Mouse (Mus musculus): Measurements from ENCODE around the gene Rfc2.
"Not testable (repeated sequence)": the region's sequence is repeated elsewhere in the genome, so short reads cannot be mapped to it uniquely, and the experiment has no call there.

The Rfc2 gene

GRCm38 (mm10) chr5:134648976-134649375 is 67.8 kb downstream of the Rfc2 start:
- not testable (repeated sequence) for DNase-seq (ENCODE audit: low spot score)

- DNase-seq (ENCODE audit: low spot score): no peak
Observed at GRCm38 (mm10) chr5:134650926-134651325, 69.8 kb downstream of the Rfc2 start.
